Mouse (Mus musculus): ENCODE data around the gene Dpp9.

DNA sequence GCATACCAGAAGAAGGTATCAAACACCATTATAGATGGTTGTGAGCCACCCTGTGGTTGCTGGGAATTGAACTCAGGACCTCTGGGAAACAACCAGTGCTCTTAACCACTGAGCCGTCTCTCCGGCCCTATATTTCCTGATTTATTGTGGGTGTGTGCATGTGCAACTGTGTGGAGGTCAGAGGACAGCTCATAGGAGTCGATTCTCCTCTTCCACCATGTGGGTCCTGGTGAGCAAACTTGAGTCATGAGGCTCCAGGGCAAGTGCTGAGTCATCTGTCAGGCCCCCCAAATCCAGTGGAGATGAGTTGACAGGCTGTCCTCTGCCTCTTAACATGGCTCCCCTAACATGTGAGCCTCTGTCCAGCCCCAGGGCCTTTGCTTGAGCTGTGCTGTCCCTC, 47.2 kb upstream of the Dpp9 start:
- TF ChIP-seq CTCF (IDR thresholded peaks at IDR 0.05; ENCODE audit: borderline replicate concordance, extremely low read depth, insufficient read depth, insufficient read length) (no peak), POLR2A (IDR thresholded peaks at IDR 0.05; ENCODE audit: borderline replicate concordance, extremely low read depth, insufficient read depth, insufficient read length, poor library complexity, severe bottlenecking) (no peak)

All from brain, embryonic 14.5 days (tissue).